ENCODE assay signal across 25 mouse cellular contexts in the genomic region with DNA sequence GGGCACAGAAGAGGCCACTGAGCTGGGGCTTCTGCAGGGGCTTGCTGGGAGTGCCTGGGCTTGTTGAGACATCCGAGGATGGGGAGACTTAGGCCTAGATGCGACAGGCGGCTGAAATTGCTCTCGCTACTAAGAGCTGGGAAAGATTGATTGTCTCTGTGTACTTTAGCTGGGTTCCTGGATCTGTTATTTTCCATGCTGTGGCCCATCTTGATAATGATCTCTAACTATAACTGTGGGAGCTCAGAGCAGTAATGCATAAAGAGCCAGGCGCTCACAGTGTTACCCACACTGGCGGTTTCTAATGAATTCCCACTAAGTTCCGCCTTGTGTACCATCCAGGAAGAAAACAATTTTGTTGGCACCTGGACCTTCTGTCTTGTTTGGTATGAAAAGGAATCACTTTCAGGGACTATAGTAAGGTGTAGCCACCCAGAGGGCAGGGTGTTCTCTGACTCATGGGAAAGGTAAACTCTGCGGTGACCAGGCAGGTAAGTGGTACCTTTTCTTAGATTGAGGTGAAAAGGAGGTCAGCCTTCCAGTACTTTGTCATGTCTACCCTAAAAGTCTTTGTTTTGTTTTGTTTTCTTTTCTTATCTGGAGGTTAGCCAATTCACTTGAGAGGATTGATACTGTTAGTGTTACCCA. TPM values are rescaled to one million over a fixed set of nuclear protein-coding genes. Genes with fewer than 3 reads are reported as not detected.
DNase-seq lines count a peak whose midpoint lies in the region; ATAC-seq and TF ChIP-seq lines count a peak whose summit lies in the region.
"Had no signal": no experiment of that assay in that cellular context is flagged by ENCODE, and none has a peak within 500 bp of the region (broad histone marks: within the 10 kb centered on the region; RNA-seq: fewer than 3 reads in every experiment).

No protein-coding gene starts in this region.

- H3K27ac ChIP-seq in embryonic facial prominence, embryonic 14.5 days (replicated peaks; ENCODE audit: low read depth, low read length) = no peak overlapping the region
- H3K27ac ChIP-seq in embryonic facial prominence, embryonic 10.5 days (replicated peaks) = no peak overlapping the region
- peak overlapping the region; percentile 50 for H3K27ac ChIP-seq in kidney, embryonic 15.5 days
- peak overlapping the region; percentile 15; the same call in 1 of the 2 replicates for H3K27ac ChIP-seq in lung, postnatal 0 days (ENCODE audit: low read length)
- peak overlapping the region; percentile 59; the same call in 1 of the 2 replicates for H3K27ac ChIP-seq in stomach, embryonic 15.5 days
- H3K27ac ChIP-seq in forebrain, embryonic 11.5 days (ENCODE audit: low read depth, low read length) = no peak overlapping the region
- H3K27ac ChIP-seq: embryonic facial prominence, embryonic 13.5 days; heart, embryonic 13.5 days; hindbrain, embryonic 12.5 days; limb, embryonic 15.5 days; midbrain, embryonic 12.5 days; neural tube, embryonic 15.5 days had no signal

- no peaks in the 10 kb centered on the region for H3K27me3 ChIP-seq in embryonic facial prominence, embryonic 14.5 days (replicated peaks; ENCODE audit: control insufficient read depth, insufficient read depth, low read length)
- H3K27me3 ChIP-seq in embryonic facial prominence, embryonic 10.5 days (replicated peaks; ENCODE audit: low read depth, poor library complexity, severe bottlenecking) = no peaks in the 10 kb centered on the region
- H3K27me3 ChIP-seq in kidney, embryonic 15.5 days = no peaks in the 10 kb centered on the region
- H3K27me3 ChIP-seq in lung, postnatal 0 days (replicated peaks; ENCODE audit: insufficient read depth, low read length) = no peaks in the 10 kb centered on the region
- no peaks in the 10 kb centered on the region for H3K27me3 ChIP-seq in stomach, embryonic 15.5 days (replicated peaks)
- H3K27me3 ChIP-seq in forebrain, embryonic 11.5 days (ENCODE audit: control insufficient read depth, insufficient read depth, low read length) = no peaks in the 10 kb centered on the region
- H3K27me3 ChIP-seq: embryonic facial prominence, embryonic 13.5 days; heart, embryonic 13.5 days; hindbrain, embryonic 12.5 days; limb, embryonic 15.5 days; midbrain, embryonic 12.5 days; neural tube, embryonic 15.5 days had no signal

- peaks cover 6% of the 10 kb centered on the region; the same call in 1 of the 2 replicates for H3K9me3 ChIP-seq in embryonic facial prominence, embryonic 14.5 days (ENCODE audit: control insufficient read depth, low read length)
- H3K9me3 ChIP-seq in embryonic facial prominence, embryonic 10.5 days = peaks cover 7% of the 10 kb centered on the region; the same call in 1 of the 2 replicates
- H3K9me3 ChIP-seq in kidney, embryonic 15.5 days (replicated peaks) = peaks cover 7% of the 10 kb centered on the region; the same call in 1 of the 2 replicates
- no peaks in the 10 kb centered on the region for H3K9me3 ChIP-seq in lung, postnatal 0 days (ENCODE audit: low read length)
- no peaks in the 10 kb centered on the region; the same call in 1 of the 2 replicates for H3K9me3 ChIP-seq in stomach, embryonic 15.5 days
- peaks cover 4% of the 10 kb centered on the region; the same call in 1 of the 2 replicates for H3K9me3 ChIP-seq in forebrain, embryonic 11.5 days (ENCODE audit: control insufficient read depth, low read length)
- H3K9me3 ChIP-seq: embryonic facial prominence, embryonic 13.5 days; limb, embryonic 15.5 days; neural tube, embryonic 15.5 days had no signal

- H3K4me2 ChIP-seq in embryonic facial prominence, embryonic 14.5 days (ENCODE audit: low read depth, low read length) = no peak overlapping the region
- H3K4me2 ChIP-seq in kidney, embryonic 15.5 days = no peak overlapping the region
- no peak overlapping the region for H3K4me2 ChIP-seq in lung, postnatal 0 days (replicated peaks; ENCODE audit: low read depth, low read length)
- H3K4me2 ChIP-seq in stomach, embryonic 15.5 days = no peak overlapping the region
- H3K4me2 ChIP-seq in forebrain, embryonic 11.5 days (ENCODE audit: low read depth, low read length, severe bottlenecking) = no peak overlapping the region
- H3K4me2 ChIP-seq: embryonic facial prominence, embryonic 13.5 days; heart, embryonic 13.5 days; hindbrain, embryonic 12.5 days; limb, embryonic 15.5 days; midbrain, embryonic 12.5 days; neural tube, embryonic 15.5 days had no signal

- TF ChIP-seq EP300 in lung, postnatal 0 days (IDR thresholded peaks at IDR 0.05) = peak; percentile 71

- no peak for TF ChIP-seq CTCF in lung, postnatal 0 days (IDR thresholded peaks at IDR 0.05)
- no peak for TF ChIP-seq CTCF in lung, adult 2 months (IDR thresholded peaks at IDR 0.05; ENCODE audit: insufficient read depth, low read length)

- peaks cover 26% of the 10 kb centered on the region for H3K36me3 ChIP-seq in embryonic facial prominence, embryonic 14.5 days (ENCODE audit: control insufficient read depth, insufficient read depth, low read length)
- H3K36me3 ChIP-seq in embryonic facial prominence, embryonic 10.5 days (replicated peaks) = peaks cover 45% of the 10 kb centered on the region
- peaks cover 36% of the 10 kb centered on the region for H3K36me3 ChIP-seq in kidney, embryonic 15.5 days
- no peaks in the 10 kb centered on the region for H3K36me3 ChIP-seq in lung, postnatal 0 days (ENCODE audit: insufficient read depth, low read length)
- H3K36me3 ChIP-seq in stomach, embryonic 15.5 days = peaks cover 7% of the 10 kb centered on the region; the same call in 1 of the 2 replicates
- no peaks in the 10 kb centered on the region for H3K36me3 ChIP-seq in forebrain, embryonic 11.5 days (ENCODE audit: control insufficient read depth, insufficient read depth, low read length)
- H3K36me3 ChIP-seq: midbrain, embryonic 12.5 days; neural tube, embryonic 15.5 days had no signal

- WGBS in embryonic facial prominence, embryonic 14.5 days = 82% methylated on average over 8 of the region's 8 CpGs
- 93% methylated on average over 8 of the region's 8 CpGs for WGBS in embryonic facial prominence, embryonic 10.5 days
- 73% methylated on average over 8 of the region's 8 CpGs for WGBS in kidney, embryonic 15.5 days
- 72% methylated on average over 8 of the region's 8 CpGs for whole genome bisulfite sequencing in lung, postnatal 0 days
- 64% methylated on average over 8 of the region's 8 CpGs for WGBS in lung, adult 2 months
- WGBS in stomach, embryonic 15.5 days = 66% methylated on average over 8 of the region's 8 CpGs
- 89% methylated on average over 8 of the region's 8 CpGs for WGBS in forebrain, embryonic 11.5 days

- H3K4me3 ChIP-seq in embryonic facial prominence, embryonic 14.5 days (ENCODE audit: low read depth, low read length) = no peak overlapping the region
- H3K4me3 ChIP-seq in embryonic facial prominence, embryonic 10.5 days = no peak overlapping the region
- H3K4me3 ChIP-seq in kidney, embryonic 15.5 days (replicated peaks) = no peak overlapping the region
- H3K4me3 ChIP-seq in lung, postnatal 0 days (ENCODE audit: low read depth, low read length) = no peak overlapping the region
- H3K4me3 ChIP-seq in lung, adult 2 months (replicated peaks; ENCODE audit: extremely low read depth, low read depth, low read length) = no peak overlapping the region
- no peak overlapping the region for H3K4me3 ChIP-seq in stomach, embryonic 15.5 days (replicated peaks)
- H3K4me3 ChIP-seq in forebrain, embryonic 11.5 days (ENCODE audit: low read depth, low read length) = no peak overlapping the region
- H3K4me3 ChIP-seq: embryonic facial prominence, embryonic 13.5 days; heart, embryonic 13.5 days; hindbrain, embryonic 12.5 days; limb, embryonic 15.5 days; midbrain, embryonic 12.5 days; neural tube, embryonic 15.5 days had no signal

- H3K4me1 ChIP-seq in embryonic facial prominence, embryonic 14.5 days (ENCODE audit: control insufficient read depth, insufficient read depth, low read length) = no peaks in the 10 kb centered on the region
- H3K4me1 ChIP-seq in embryonic facial prominence, embryonic 10.5 days = peaks cover 4% of the 10 kb centered on the region; the same call in 1 of the 2 replicates
- peaks cover 32% of the 10 kb centered on the region for H3K4me1 ChIP-seq in kidney, embryonic 15.5 days
- peaks cover 14% of the 10 kb centered on the region; the same call in 1 of the 2 replicates for H3K4me1 ChIP-seq in lung, postnatal 0 days (ENCODE audit: insufficient read depth, low read depth, low read length)
- peaks cover 11% of the 10 kb centered on the region for H3K4me1 ChIP-seq in lung, adult 2 months (ENCODE audit: control insufficient read depth, insufficient read depth, low read length)
- 0 out of 2 replicates have a peak, but pooled peaks cover 12% of the 10 kb centered on the region for H3K4me1 ChIP-seq in stomach, embryonic 15.5 days
- H3K4me1 ChIP-seq in forebrain, embryonic 11.5 days (replicated peaks; ENCODE audit: control insufficient read depth, insufficient read depth, low read length) = no peaks in the 10 kb centered on the region
- H3K4me1 ChIP-seq: hindbrain, embryonic 12.5 days; midbrain, embryonic 12.5 days had no signal

- DNase-seq in embryonic facial prominence, embryonic 14.5 days (ENCODE audit: low spot score) = peak; percentile 23
- DNase-seq in embryonic facial prominence, embryonic 10.5 days (ENCODE audit: low spot score) = no peak
- no peak for DNase-seq in kidney, postnatal 14 days
- DNase-seq in lung, postnatal 0 days (ENCODE audit: low spot score) = peak; percentile 71
- DNase-seq in lung, adult 2 months = no peak
- DNase-seq in forebrain, embryonic 11.5 days (ENCODE audit: low spot score) = no peak
- DNase-seq: adrenal gland, postnatal 10 days; cerebellum, adult 18-20 months; cerebellum, postnatal 14 days; gastrocnemius, postnatal 10 days; heart, postnatal 14 days; kidney, adult 18-20 months; left cerebral cortex, postnatal 4 days; right cerebral cortex, adult 18-20 months; right cerebral cortex, postnatal 4 days; thymus, postnatal 25 days had no signal

- ATAC-seq in embryonic facial prominence, embryonic 14.5 days (ENCODE audit: low read depth) = no peak
- no peak for ATAC-seq in kidney, embryonic 15.5 days (replicated peaks; ENCODE audit: low FRiP score)
- peak; percentile 75 for ATAC-seq in lung, postnatal 0 days
- peak; percentile 85 for ATAC-seq in stomach, embryonic 15.5 days (ENCODE audit: insufficient read depth, low FRiP score, low read depth)
- ATAC-seq in forebrain, embryonic 11.5 days (replicated peaks; ENCODE audit: low FRiP score) = no peak
- ATAC-seq: forebrain, embryonic 14.5 days had no signal

- TF ChIP-seq POLR2A in lung, adult 2 months (IDR thresholded peaks at IDR 0.05; ENCODE audit: borderline replicate concordance, extremely low read depth, low read depth, low read length) = no peak

- H3K9ac ChIP-seq in embryonic facial prominence, embryonic 14.5 days (ENCODE audit: low read depth, low read length) = no peak overlapping the region
- no peak overlapping the region for H3K9ac ChIP-seq in kidney, embryonic 15.5 days
- no peak overlapping the region for H3K9ac ChIP-seq in lung, postnatal 0 days (replicated peaks; ENCODE audit: low read depth)
- no peak overlapping the region for H3K9ac ChIP-seq in stomach, embryonic 15.5 days
- no peak overlapping the region for H3K9ac ChIP-seq in forebrain, embryonic 11.5 days (ENCODE audit: low read length)
- H3K9ac ChIP-seq: embryonic facial prominence, embryonic 13.5 days; heart, embryonic 13.5 days; hindbrain, embryonic 12.5 days; limb, embryonic 15.5 days; midbrain, embryonic 12.5 days; neural tube, embryonic 15.5 days had no signal

RNA-seq across cellular contexts. Expression of a gene that starts 10.6 kb away (rescaled TPM):
- polyA plus RNA-seq in embryonic facial prominence, embryonic 14.5 days (2014; fragmentation: Nextera tagmentation; extraction: Ambion mirVana) = 42.7 and 43.1 TPM in 2 replicates
- polyA plus RNA-seq in embryonic facial prominence, embryonic 10.5 days (2016; fragmentation: Nextera tagmentation; extraction: Ambion mirVana) = 41.8 and 43.5 TPM in 2 replicates
- 50.8 and 58.6 TPM in 2 replicates for polyA plus RNA-seq in kidney, embryonic 15.5 days (2015; fragmentation: Nextera tagmentation; extraction: Ambion mirVana)
- 36.8 and 42.7 TPM in 2 replicates for polyA plus RNA-seq in lung, postnatal 0 days (2015; fragmentation: Nextera tagmentation; extraction: Ambion mirVana)
- polyA plus RNA-seq in lung, adult 2 months (2012; rRNA removed) = 17.6 and 18.7 TPM in 2 replicates
- polyA plus RNA-seq in stomach, embryonic 15.5 days (2015; fragmentation: Nextera tagmentation; extraction: Ambion mirVana) = 69.5 and 73.3 TPM in 2 replicates
- polyA plus RNA-seq in forebrain, embryonic 11.5 days (2014; fragmentation: Nextera tagmentation; extraction: Ambion mirVana) = 20.4 and 22.1 TPM in 2 replicates

Comparison
In these comparisons a context has a peak if more than half of its experiments do, and no peak if none do; other contexts are left out.
1. DNase-seq: peak in embryonic facial prominence, embryonic 14.5 days (single experiment) and lung, postnatal 0 days (single experiment); none in embryonic facial prominence, embryonic 10.5 days (single experiment), kidney, postnatal 14 days (single experiment), lung, adult 2 months (single experiment) and forebrain, embryonic 11.5 days (single experiment).
2. ATAC-seq: peak in lung, postnatal 0 days (single experiment) and stomach, embryonic 15.5 days (single experiment); none in embryonic facial prominence, embryonic 14.5 days (single experiment), kidney, embryonic 15.5 days (single experiment) and forebrain, embryonic 11.5 days (single experiment).
3. H3K27ac ChIP-seq: peak in kidney, embryonic 15.5 days (single experiment), lung, postnatal 0 days (single experiment) and stomach, embryonic 15.5 days (single experiment); none in embryonic facial prominence, embryonic 14.5 days (single experiment), embryonic facial prominence, embryonic 10.5 days (single experiment) and forebrain, embryonic 11.5 days (single experiment).